Mouse (Mus musculus): ENCODE data around the gene Ak4. TPM values are rescaled to one million over a fixed set of nuclear protein-coding genes. Genes with fewer than 3 reads are reported as not detected.

Gene Ak4
- polyA plus RNA-seq, 1 experiment: 0.39 TPM

GRCm38 (mm10) chr4:101508431-101508830 lies 89.4 kb downstream of the Ak4 start:
- no peak overlapping the region for H3K4me3 ChIP-seq (ENCODE audit: insufficient read depth, low read length)
- TF ChIP-seq POLR2A (IDR thresholded peaks at IDR 0.05; ENCODE audit: borderline replicate concordance, low read depth, low read length) (no peak), CTCF (IDR thresholded peaks at IDR 0.05; ENCODE audit: low read depth, low read length) (no peak)
- H3K4me1 ChIP-seq (ENCODE audit: control insufficient read depth, insufficient read depth, low read length): no peaks in the 10 kb centered on the region
- no peak overlapping the region for H3K27ac ChIP-seq (ENCODE audit: insufficient read depth, low read depth, low read length)

- TF ChIP-seq CTCF (IDR thresholded peaks at IDR 0.05; ENCODE audit: low read depth, low read length) (no peak), POLR2A (IDR thresholded peaks at IDR 0.05; ENCODE audit: borderline replicate concordance, low read depth, low read length) (no peak)
- H3K27ac ChIP-seq (ENCODE audit: insufficient read depth, low read depth, low read length): no peak overlapping the region
- H3K4me3 ChIP-seq (ENCODE audit: insufficient read depth, low read length): no peak overlapping the region
Observed at GRCm38 (mm10) chr4:101508851-101509577, 89.9 kb downstream of the Ak4 start.

GRCm38 (mm10) chr4:101510111-101510903 lies 91.2 kb downstream of the Ak4 start:
- TF ChIP-seq CTCF (IDR thresholded peaks at IDR 0.05; ENCODE audit: low read depth, low read length) (no peak), POLR2A (IDR thresholded peaks at IDR 0.05; ENCODE audit: borderline replicate concordance, low read depth, low read length) (no peak)
- H3K27ac ChIP-seq (ENCODE audit: insufficient read depth, low read depth, low read length): no peak overlapping the region
- H3K4me1 ChIP-seq (ENCODE audit: control insufficient read depth, insufficient read depth, low read length): no peaks in the 10 kb centered on the region
- no peak overlapping the region for H3K4me3 ChIP-seq (ENCODE audit: insufficient read depth, low read length)

More at GRCm38 (mm10) chr4:101508851-101509577, 89.9 kb downstream of the Ak4 start:
- no peaks in the 10 kb centered on the region for H3K4me1 ChIP-seq (ENCODE audit: control insufficient read depth, insufficient read depth, low read length)

- no peak overlapping the region for H3K27ac ChIP-seq (ENCODE audit: insufficient read depth, low read depth, low read length)
- H3K4me3 ChIP-seq (ENCODE audit: insufficient read depth, low read length): no peak overlapping the region
- H3K4me1 ChIP-seq (ENCODE audit: control insufficient read depth, insufficient read depth, low read length): no peaks in the 10 kb centered on the region
- TF ChIP-seq POLR2A (IDR thresholded peaks at IDR 0.05; ENCODE audit: borderline replicate concordance, low read depth, low read length) (no peak), CTCF (IDR thresholded peaks at IDR 0.05; ENCODE audit: low read depth, low read length) (no peak)
Observed at GRCm38 (mm10) chr4:101510904-101511210, 91.8 kb downstream of the Ak4 start.

- Histone ChIP-seq H3K4me3 (ENCODE audit: insufficient read depth, low read length) (no peak overlapping the region), H3K4me1 (ENCODE audit: control insufficient read depth, insufficient read depth, low read length) (no peaks in the 10 kb centered on the region), H3K27ac (ENCODE audit: insufficient read depth, low read depth, low read length) (no peak overlapping the region)
- no peak for TF ChIP-seq CTCF (IDR thresholded peaks at IDR 0.05; ENCODE audit: low read depth, low read length)
- no peak for TF ChIP-seq POLR2A (IDR thresholded peaks at IDR 0.05; ENCODE audit: borderline replicate concordance, low read depth, low read length)
Observed at GRCm38 (mm10) chr4:101511768-101512521, 92.9 kb downstream of the Ak4 start.

GRCm38 (mm10) chr4:101513251-101513650 lies 94.2 kb downstream of the Ak4 start:
- H3K27ac ChIP-seq (ENCODE audit: insufficient read depth, low read depth, low read length): no peak overlapping the region
- no peaks in the 10 kb centered on the region for H3K4me1 ChIP-seq (ENCODE audit: control insufficient read depth, insufficient read depth, low read length)
- no peak for TF ChIP-seq CTCF (IDR thresholded peaks at IDR 0.05; ENCODE audit: low read depth, low read length)
- no peak for TF ChIP-seq POLR2A (IDR thresholded peaks at IDR 0.05; ENCODE audit: borderline replicate concordance, low read depth, low read length)
- no peak overlapping the region for H3K4me3 ChIP-seq (ENCODE audit: insufficient read depth, low read length)

- Histone ChIP-seq H3K4me1 (ENCODE audit: control insufficient read depth, insufficient read depth, low read length) (no peaks in the 10 kb centered on the region), H3K4me3 (ENCODE audit: insufficient read depth, low read length) (no peak overlapping the region), H3K27ac (ENCODE audit: insufficient read depth, low read depth, low read length) (no peak overlapping the region)
- TF ChIP-seq CTCF (IDR thresholded peaks at IDR 0.05; ENCODE audit: low read depth, low read length): no peak
- TF ChIP-seq POLR2A (IDR thresholded peaks at IDR 0.05; ENCODE audit: borderline replicate concordance, low read depth, low read length): no peak
Observed at GRCm38 (mm10) chr4:101515853-101516252, 96.8 kb downstream of the Ak4 start.

Other genes starting within 250 kb of the Ak4 start
- gene Jak1, start 154.0 kb upstream of the Ak4 start, polyA plus RNA-seq (2012; ENCODE audit: insufficient read depth, insufficient read length, missing spikeins): 108 and 127 TPM in 2 replicates
- gene Dnajc6, start 77.4 kb downstream of the Ak4 start, polyA plus RNA-seq (2012; ENCODE audit: insufficient read depth, insufficient read length, missing spikeins): not detected in 2 replicates
- gene Leprot, start 228.4 kb downstream of the Ak4 start, polyA plus RNA-seq (2012; ENCODE audit: insufficient read depth, insufficient read length, missing spikeins): 162 and 167 TPM in 2 replicates

Measured in bone marrow macrophage, adult 2 months (primary cell).